Mouse (Mus musculus) cerebellum, adult 9-11 months (tissue): ENCODE results near the gene Map3k4.
"Not testable (repeated sequence)": the region's sequence is repeated elsewhere in the genome, so short reads cannot be mapped to it uniquely, and the experiment has no call there.

Source experiments
- DNase-seq: peaks from one replicate; pipeline ENCODE4 v3.0.0; 2022

Map3k4 gene

GRCm38 (mm10) chr17:12304658-12305057 is 13.9 kb downstream of the Map3k4 start:
- DNase-seq = no peak

GRCm38 (mm10) chr17:12300896-12301706 is 17.5 kb downstream of the Map3k4 start:
- DNase-seq = peak; percentile 54

- DNase-seq = peak; percentile 44
These were observed 18.4 kb downstream of the Map3k4 start for GRCm38 (mm10) chr17:12300127-12300675.

GRCm38 (mm10) chr17:12299371-12299770 is 19.2 kb downstream of the Map3k4 start:
- DNase-seq = no peak

GRCm38 (mm10) chr17:12297978-12298377 is 20.6 kb downstream of the Map3k4 start:
- DNase-seq = peak; percentile 4

- DNase-seq = no peak
These were observed 21.3 kb downstream of the Map3k4 start for GRCm38 (mm10) chr17:12297292-12297691.

- not testable (repeated sequence) for DNase-seq
These were observed 22.7 kb downstream of the Map3k4 start for GRCm38 (mm10) chr17:12295926-12296325.

- no peak for DNase-seq
These were observed 24.2 kb downstream of the Map3k4 start for GRCm38 (mm10) chr17:12294424-12294823.

GRCm38 (mm10) chr17:12293571-12293970 is 25.0 kb downstream of the Map3k4 start:
- no peak for DNase-seq

- no peak for DNase-seq
These were observed 25.7 kb downstream of the Map3k4 start for GRCm38 (mm10) chr17:12292877-12293276.

- no peak for DNase-seq
These were observed 26.2 kb downstream of the Map3k4 start for GRCm38 (mm10) chr17:12292356-12292755.

- no peak for DNase-seq
These were observed 27.4 kb downstream of the Map3k4 start for GRCm38 (mm10) chr17:12291151-12291550.

- no peak for DNase-seq
These were observed 27.9 kb downstream of the Map3k4 start for GRCm38 (mm10) chr17:12290735-12291134.

GRCm38 (mm10) chr17:12289836-12290235 is 28.8 kb downstream of the Map3k4 start:
- not testable (repeated sequence) for DNase-seq

- DNase-seq = no peak
These were observed 29.7 kb downstream of the Map3k4 start for GRCm38 (mm10) chr17:12288871-12289270.

- no peak for DNase-seq
These were observed 38.8 kb downstream of the Map3k4 start for GRCm38 (mm10) chr17:12279810-12280209.

- no peak for DNase-seq
These were observed 40.5 kb downstream of the Map3k4 start for GRCm38 (mm10) chr17:12278073-12278472.

GRCm38 (mm10) chr17:12277297-12277696 is 41.3 kb downstream of the Map3k4 start:
- no peak for DNase-seq

- DNase-seq = no peak
These were observed 41.9 kb downstream of the Map3k4 start for GRCm38 (mm10) chr17:12276496-12277200.

GRCm38 (mm10) chr17:12275756-12276155 is 42.8 kb downstream of the Map3k4 start:
- DNase-seq = no peak

GRCm38 (mm10) chr17:12273032-12273431 is 45.6 kb downstream of the Map3k4 start:
- DNase-seq = no peak

GRCm38 (mm10) chr17:12271805-12272204 is 46.8 kb downstream of the Map3k4 start:
- DNase-seq = no peak

- no peak for DNase-seq
These were observed 50.1 kb downstream of the Map3k4 start for GRCm38 (mm10) chr17:12268538-12268937.

- no peak for DNase-seq
These were observed 50.5 kb downstream of the Map3k4 start for GRCm38 (mm10) chr17:12268091-12268490.
